Mouse (Mus musculus): ENCODE data around the gene Mrpl17.
"Not testable (repeated sequence)": the region's sequence is repeated elsewhere in the genome, so short reads cannot be mapped to it uniquely, and the experiment has no call there.

Gene Mrpl17

GRCm38 (mm10) chr7:105810877-105811489, at the start of gene Mrpl17:
TSS of gene Mrpl17 (minus strand) at chr7:105811099.
- DNase-seq = peak; percentile 100

DNA sequence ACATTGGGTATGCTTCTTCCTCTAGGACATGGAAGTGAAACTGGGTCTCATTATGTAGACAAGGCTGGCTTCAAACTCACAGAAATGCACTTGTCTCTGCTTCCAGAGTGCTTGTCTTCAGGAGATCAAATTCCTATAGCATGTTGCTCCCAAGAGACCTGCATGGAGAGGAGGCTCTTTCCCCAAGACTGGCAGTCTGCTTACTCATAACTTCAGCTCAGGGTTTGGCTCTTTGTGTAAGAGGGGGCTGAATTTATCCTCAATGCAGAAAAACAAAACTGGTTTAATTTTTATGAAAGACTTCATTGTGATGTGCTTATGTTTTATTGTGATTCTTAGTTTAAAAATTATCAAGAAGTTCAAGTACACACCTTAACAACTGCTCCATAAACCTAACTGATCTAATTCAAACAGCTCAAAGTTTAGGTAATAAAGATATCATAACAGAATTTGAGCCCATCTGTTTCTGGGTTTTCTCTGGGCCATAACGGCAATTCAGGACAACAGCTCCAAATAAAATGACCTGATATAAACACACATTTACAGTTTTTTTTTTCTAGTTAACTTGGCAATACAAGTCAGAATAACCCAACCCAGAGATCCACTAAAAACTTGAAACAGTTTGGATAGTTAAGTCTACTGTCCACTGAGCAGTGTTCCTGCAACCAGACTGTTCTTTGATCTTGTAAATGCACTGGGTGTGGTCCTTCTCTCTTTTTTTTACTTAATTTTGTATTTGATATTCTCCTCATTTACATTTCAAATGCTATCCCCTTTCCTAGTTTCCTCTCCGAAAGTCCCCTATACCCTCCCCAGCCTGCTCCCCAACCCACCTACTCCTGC, 45.0 kb upstream of the Mrpl17 start:
- not testable (repeated sequence) for DNase-seq

GRCm38 (mm10) chr7:105824281-105824680, 13.4 kb upstream of the Mrpl17 start:
- DNase-seq = no peak

GRCm38 (mm10) chr7:105818483-105818882, 7.6 kb upstream of the Mrpl17 start:
- DNase-seq = no peak

- DNase-seq = no peak
Measured at GRCm38 (mm10) chr7:105816736-105817135, 5.8 kb upstream of the Mrpl17 start.

- no peak for DNase-seq
Measured at GRCm38 (mm10) chr7:105813326-105813725, 2.4 kb upstream of the Mrpl17 start.

GRCm38 (mm10) chr7:105812566-105812965, 1.7 kb upstream of the Mrpl17 start:
- DNase-seq = no peak

GRCm38 (mm10) chr7:105811516-105811915, 617 bp upstream of the Mrpl17 start:
- DNase-seq = peak; percentile 67

- no peak for DNase-seq
Measured at GRCm38 (mm10) chr7:105810280-105810876, 521 bp downstream of the Mrpl17 start.

- DNase-seq = peak; percentile 24
Measured at GRCm38 (mm10) chr7:105809836-105810235, 1.1 kb downstream of the Mrpl17 start.

- no peak for DNase-seq
Measured at GRCm38 (mm10) chr7:105808385-105808784, 2.5 kb downstream of the Mrpl17 start.

DNA sequence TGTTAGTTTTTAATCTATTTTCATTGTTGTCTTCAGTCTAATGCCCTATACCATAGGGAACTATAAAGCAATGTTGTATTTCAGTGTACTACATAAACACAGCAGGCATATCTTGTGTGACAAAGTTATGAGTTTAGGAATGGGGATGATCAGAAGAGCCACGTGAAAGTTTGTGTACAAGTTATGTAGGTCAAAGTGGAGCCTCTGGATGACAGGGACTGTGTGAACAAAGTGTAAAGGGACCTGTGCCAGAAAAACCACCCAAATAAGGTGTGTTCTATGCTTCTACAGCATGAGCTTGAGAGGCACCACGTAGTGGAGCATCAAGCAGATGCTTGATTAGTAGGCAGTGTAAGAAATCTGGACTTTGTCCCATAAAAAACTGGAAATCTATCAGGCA, 4.2 kb downstream of the Mrpl17 start:
- no peak for DNase-seq

GRCm38 (mm10) chr7:105806125-105806524, 4.8 kb downstream of the Mrpl17 start:
- DNase-seq = no peak

DNA sequence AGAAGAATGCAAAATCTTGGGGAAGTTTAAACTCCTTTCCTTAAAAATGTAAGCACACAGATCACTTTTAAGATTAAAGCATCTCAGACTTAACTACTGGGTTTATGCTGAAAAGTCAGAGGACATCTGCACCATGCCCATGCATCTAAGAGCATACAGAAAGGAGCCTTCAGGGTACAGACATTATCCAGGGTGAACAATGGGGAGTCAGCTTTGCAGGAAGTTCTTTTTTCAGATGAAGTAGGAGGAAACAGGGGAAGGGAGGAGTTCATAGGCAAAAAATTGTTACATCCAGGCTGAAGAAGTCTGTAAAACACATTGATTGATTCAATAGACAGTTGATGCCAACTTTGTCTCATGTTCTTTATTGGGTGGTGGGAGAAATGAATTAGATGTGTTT, 7.5 kb downstream of the Mrpl17 start:
- DNase-seq = no peak

DNA sequence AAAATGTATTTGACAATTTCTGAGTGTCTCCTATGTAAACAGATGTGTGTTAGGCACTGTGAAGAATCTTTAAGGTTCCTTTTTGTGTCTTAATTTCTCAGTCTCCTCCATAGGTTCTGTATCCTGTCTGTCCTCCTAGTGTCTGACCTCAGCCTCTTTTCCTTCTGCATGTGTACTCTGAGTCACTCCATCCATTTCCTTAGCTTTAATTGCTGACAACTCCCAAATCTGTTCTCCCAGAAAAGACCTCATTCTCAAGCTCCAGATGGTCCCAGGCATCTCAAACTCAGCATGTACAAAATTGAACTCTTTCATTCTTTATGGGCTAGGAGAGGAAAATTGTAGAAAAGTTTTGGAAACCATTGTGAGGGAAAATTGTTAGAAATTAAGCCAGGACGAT, 8.1 kb downstream of the Mrpl17 start:
- no peak for DNase-seq

- DNase-seq = no peak
Measured at GRCm38 (mm10) chr7:105802312-105802711, 8.6 kb downstream of the Mrpl17 start.

DNA sequence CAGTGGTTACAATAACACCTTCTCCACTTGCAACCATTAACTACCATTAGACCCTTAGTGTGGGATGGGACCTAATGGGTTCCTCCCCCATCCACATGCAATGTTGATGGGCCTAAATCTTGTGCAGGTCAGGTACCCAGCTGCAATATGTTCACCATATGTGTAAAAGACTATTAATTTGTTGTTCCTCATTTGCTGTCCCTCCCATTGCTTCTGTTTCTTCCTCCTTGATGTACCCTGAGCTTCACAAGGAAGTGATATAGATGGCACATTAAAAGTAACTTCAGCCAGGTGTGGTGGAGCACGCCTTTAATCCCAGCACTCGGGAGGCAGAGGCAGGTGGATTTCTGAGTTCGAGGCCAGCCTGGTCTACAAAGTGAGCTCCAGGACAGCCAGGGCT, 13.9 kb downstream of the Mrpl17 start:
- no peak for DNase-seq

DNA sequence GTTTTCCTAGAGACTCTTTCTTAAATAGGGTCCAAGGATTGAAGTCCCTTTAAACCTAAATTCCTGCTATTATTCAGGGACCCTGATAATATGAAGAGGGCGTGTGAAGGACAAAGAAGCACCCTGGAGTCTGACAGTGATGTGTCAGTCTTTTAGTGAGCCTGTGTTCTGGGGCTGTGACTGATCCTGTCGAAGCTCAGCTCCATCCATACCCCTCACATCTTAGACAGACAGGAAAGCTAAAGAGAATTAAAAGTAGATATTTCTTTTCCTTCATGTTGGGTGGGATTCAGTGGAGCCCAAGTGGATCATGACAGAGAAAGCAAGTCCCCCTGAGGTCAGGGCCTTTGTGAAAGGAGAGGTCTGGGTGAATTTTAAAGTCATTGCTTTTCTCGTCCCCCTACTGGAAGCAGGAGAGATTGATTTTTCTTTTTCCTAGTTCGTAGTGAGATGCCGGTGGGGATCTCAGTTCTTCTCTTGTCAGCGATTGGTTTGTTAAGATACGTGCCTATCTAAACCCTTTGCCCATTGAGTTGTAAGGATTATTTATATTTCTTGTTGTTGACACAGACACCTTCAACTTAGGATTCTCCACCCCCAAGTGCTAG, 15.0 kb downstream of the Mrpl17 start:
- DNase-seq = no peak

DNA sequence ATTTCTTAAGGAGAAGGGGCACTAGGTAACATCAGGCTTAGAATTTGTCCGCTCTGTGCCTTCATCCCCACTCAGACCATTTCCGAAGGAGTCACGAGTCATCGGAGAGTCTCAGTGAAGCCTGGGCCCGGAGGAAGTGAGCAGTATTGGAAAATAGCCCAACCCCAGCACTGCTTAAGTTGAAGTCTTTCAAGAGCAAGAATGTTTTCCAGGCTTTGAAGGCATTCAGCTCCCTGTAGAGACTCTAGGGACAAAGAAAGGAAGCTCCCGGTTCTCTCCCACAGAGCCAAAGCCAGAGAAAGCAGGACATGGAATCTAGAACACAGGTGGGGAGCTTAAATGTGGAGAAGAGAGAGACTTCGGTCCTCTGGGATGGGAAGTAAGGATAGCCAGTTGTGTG, 17.2 kb downstream of the Mrpl17 start:
- no peak for DNase-seq

DNA sequence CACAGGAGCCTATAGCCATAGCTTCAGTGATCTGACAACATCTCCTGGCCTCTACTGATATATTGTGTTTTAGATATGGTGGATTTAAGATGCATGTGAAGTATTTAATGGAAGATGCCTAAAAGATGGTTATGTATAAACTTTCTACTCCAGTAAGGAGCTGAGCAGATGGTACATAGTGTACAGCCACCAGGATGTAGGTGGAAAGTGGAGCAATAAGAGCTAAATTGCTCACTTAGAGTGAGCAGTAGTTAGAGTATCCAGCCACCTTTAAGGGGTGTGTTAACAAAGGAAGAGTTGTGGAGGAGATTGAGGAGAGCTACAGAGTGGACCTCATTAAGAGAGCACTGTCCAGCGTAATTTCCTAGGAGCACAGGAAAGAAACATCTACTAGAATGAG, 19.8 kb downstream of the Mrpl17 start:
- DNase-seq = no peak

- no peak for DNase-seq
Measured at GRCm38 (mm10) chr7:105787285-105788140, 23.4 kb downstream of the Mrpl17 start, which contains the start of gene Dchs1. TSS of gene Dchs1 (minus strand) at chr7:105787654.

GRCm38 (mm10) chr7:105786506-105787284, 24.2 kb downstream of the Mrpl17 start:
- no peak for DNase-seq
